Mouse (Mus musculus) lung, adult 18-20 months (tissue): ENCODE results near the gene Olfr315.
"Not testable (repeated sequence)": the region's sequence is repeated elsewhere in the genome, so short reads cannot be mapped to it uniquely, and the experiment has no call there.

Source experiments
- DNase-seq, 2 experiments: peaks; one replicate each; pipeline ENCODE4 v3.0.0; 2022; ENCODE audit warnings: mixed read lengths in 2 of 2

Olfr315 gene

GRCm38 (mm10) chr11:58772888-58773287, at the start of gene Olfr315:
Gene Olfr315, plus strand, starts transcription at chr11:58773188.
- no peak for DNase-seq

- DNase-seq = no peak
Measured at GRCm38 (mm10) chr11:58723914-58724313, 49.1 kb upstream of the Olfr315 start, which contains the start of gene Olfr318. Gene Olfr318, minus strand, starts transcription at chr11:58724014.

GRCm38 (mm10) chr11:58727896-58728650, 44.9 kb upstream of the Olfr315 start:
- not testable (repeated sequence) for DNase-seq

GRCm38 (mm10) chr11:58733372-58733771, 39.6 kb upstream of the Olfr315 start:
- DNase-seq = no peak

- DNase-seq = no peak
Measured at GRCm38 (mm10) chr11:58738792-58739262, 34.2 kb upstream of the Olfr315 start, which contains the start of gene Olfr317. Gene Olfr317, minus strand, starts transcription at chr11:58739212.

GRCm38 (mm10) chr11:58751096-58751495, 21.9 kb upstream of the Olfr315 start:
- DNase-seq = not testable (repeated sequence)

- DNase-seq = no peak
Measured at GRCm38 (mm10) chr11:58752434-58752833, 20.6 kb upstream of the Olfr315 start, which contains the start of gene Olfr316. Gene Olfr316, plus strand, starts transcription at chr11:58752734.

- DNase-seq = no peak
Measured at GRCm38 (mm10) chr11:58782480-58783089, 9.6 kb downstream of the Olfr315 start, which contains the start of gene Olfr314. Gene Olfr314, plus strand, starts transcription at chr11:58782952.

- DNase-seq = no peak
Measured at GRCm38 (mm10) chr11:58784182-58784581, 11.2 kb downstream of the Olfr315 start.

GRCm38 (mm10) chr11:58787651-58788050, 14.7 kb downstream of the Olfr315 start:
- no peak for DNase-seq

GRCm38 (mm10) chr11:58788346-58788745, 15.4 kb downstream of the Olfr315 start:
- no peak for DNase-seq

- no peak for DNase-seq
Measured at GRCm38 (mm10) chr11:58789532-58789931, 16.5 kb downstream of the Olfr315 start.

- no peak for DNase-seq
Measured at GRCm38 (mm10) chr11:58790053-58790452, 17.1 kb downstream of the Olfr315 start.

GRCm38 (mm10) chr11:58790646-58791045, 17.7 kb downstream of the Olfr315 start:
- DNase-seq = no peak

- no peak for DNase-seq
Measured at GRCm38 (mm10) chr11:58795856-58796255, 22.9 kb downstream of the Olfr315 start.

GRCm38 (mm10) chr11:58796850-58797249, 23.9 kb downstream of the Olfr315 start:
- DNase-seq = no peak

GRCm38 (mm10) chr11:58799747-58800146, 26.8 kb downstream of the Olfr315 start:
- no peak for DNase-seq

GRCm38 (mm10) chr11:58801558-58802228, 28.7 kb downstream of the Olfr315 start, which contains the start of gene Fam183b:
Gene Fam183b, minus strand, starts transcription at chr11:58801960.
- DNase-seq = peak; percentile 6 to 22

GRCm38 (mm10) chr11:58803871-58804270, 30.9 kb downstream of the Olfr315 start:
- DNase-seq = no peak

- no peak for DNase-seq
Measured at GRCm38 (mm10) chr11:58804393-58804792, 31.4 kb downstream of the Olfr315 start.

- no peak for DNase-seq
Measured at GRCm38 (mm10) chr11:58812001-58812400, 39.0 kb downstream of the Olfr315 start.

- not testable (repeated sequence) for DNase-seq
Measured at GRCm38 (mm10) chr11:58814700-58815099, 41.7 kb downstream of the Olfr315 start, which contains the start of gene Olfr313. Gene Olfr313, plus strand, starts transcription at chr11:58815000.

GRCm38 (mm10) chr11:58815676-58816075, 42.7 kb downstream of the Olfr315 start:
- no peak for DNase-seq
